Mouse (Mus musculus) stomach, postnatal 0 days (tissue): Measurements from ENCODE around the gene Derl2. TPM values are rescaled to one million over a fixed set of nuclear protein-coding genes. Genes with fewer than 3 reads are reported as not detected.
A peak's percentile ranks its signal among the peaks of the same experiment; 100 is the strongest.

Experiments
- ATAC-seq: fragments of 200-750 bp; cut with Nextera tagmentation; 2 replicates; pipeline ENCODE4 v1.8.0; 2017; ENCODE audit not compliant: low FRiP score, low TSS enrichment
- DNase-seq: peaks from one replicate; pipeline ENCODE4 v3.0.0-alpha.2; 2016; ENCODE audit warnings: low spot score
- H3K27ac ChIP-seq: fragments of 300-500 bp; sonication (generic); replicated peaks from 2 replicates; pipeline ENCODE4 v1.5.1; 2014; ENCODE audit warnings: mild to moderate bottlenecking, control low read depth
- H3K27me3 ChIP-seq: fragments of 300-500 bp; sonication (generic); 2 replicates; pipeline ENCODE4 v1.6.1; 2014; ENCODE audit warnings: low read length; ENCODE audit not compliant: control insufficient read depth, insufficient read depth
- H3K36me3 ChIP-seq: fragments of 300-500 bp; sonication (generic); 2 replicates; pipeline ENCODE4 v1.6.1; 2014; ENCODE audit warnings: low read length, mixed read lengths; ENCODE audit not compliant: control insufficient read depth, insufficient read depth
- H3K4me1 ChIP-seq: fragments of 300-500 bp; sonication (generic); replicated peaks from 2 replicates; pipeline ENCODE4 v1.6.1; 2014; ENCODE audit warnings: antibody characterized with exemption; ENCODE audit not compliant: control insufficient read depth, insufficient read depth
- H3K4me2 ChIP-seq: fragments of 300-500 bp; sonication (generic); replicated peaks from 2 replicates; pipeline ENCODE4 v1.6.1; 2014; ENCODE audit warnings: low read depth, mild to moderate bottlenecking, control low read depth, moderate library complexity
- H3K4me3 ChIP-seq: fragments of 300-500 bp; sonication (generic); 2 replicates; pipeline ENCODE4 v1.5.1; 2014; ENCODE audit warnings: low read depth, low read length, control low read depth
- H3K9ac ChIP-seq: fragments of 300-500 bp; sonication (generic); 2 replicates; pipeline ENCODE4 v1.6.1; 2014; ENCODE audit warnings: mild to moderate bottlenecking, low read length, control low read depth, mixed read lengths
- H3K9me3 ChIP-seq: fragments of 300-500 bp; sonication (generic); 2 replicates; pipeline ENCODE4 v1.6.1; 2016; ENCODE audit warnings: low read length; ENCODE audit not compliant: control insufficient read depth
- CTCF ChIP-seq: IDR thresholded peaks from 2 replicates; pipeline ENCODE4 v1.5.1; 2016; ENCODE audit warnings: antibody characterized with exemption, low read depth, mild to moderate bottlenecking, moderate library complexity
- EP300 ChIP-seq: optimal IDR thresholded peaks from 2 replicates; pipeline ENCODE3; 2016; ENCODE audit warnings: antibody characterized with exemption
- WGBS: fragments of 180-500 bp; shearing (Covaris S2); extraction: QIAGEN DNeasy Blood & Tissue Kit; methylation state at CpG from one replicate; pipeline ENCODE4 v1.1.7; 2014; 5-methylcytosine and 5-hydroxymethylcytosine counted together
- polyA plus RNA-seq: library from polyadenylated mRNA; unstranded; fragments of >200 nt; fragmentation: Nextera tagmentation; extraction: Ambion mirVana; gene quantifications from 2 replicates; pipeline ENCODE4 v1.2.1, GENCODE M21; 2015

The Derl2 gene
- polyA plus RNA-seq, 1 experiment from 2014 or later = 66.0 TPM

GRCm38 (mm10) chr11:70969821-70970559 is 49.7 kb downstream of the Derl2 start, which contains the start of the genes Nup88 and Rpain:
Gene Nup88 (minus strand): TSS chr11:70969973.
Gene Rpain (plus strand): TSS chr11:70970213.
- ATAC-seq (peak; percentile 96), DNase-seq (peak; percentile 96)
- H3K27me3 ChIP-seq = no peaks in the 10 kb centered on the region
- no peaks in the 10 kb centered on the region for H3K4me1 ChIP-seq
- 0% methylated on average over 42 of the region's 43 CpGs for WGBS
- H3K4me2 ChIP-seq = peak within 1 kb of the TSS; percentile 79
- no peaks in the 10 kb centered on the region for H3K9me3 ChIP-seq
- H3K4me3 ChIP-seq = peak within 1 kb of the TSS; percentile 93
- peak within 1 kb of the TSS; percentile 85 for H3K27ac ChIP-seq
- H3K36me3 ChIP-seq = peaks cover 4% of the 10 kb centered on the region
- H3K9ac ChIP-seq = peak within 1 kb of the TSS; percentile 91
- TF ChIP-seq CTCF (no peak), EP300 (no peak)

- Histone ChIP-seq H3K4me1 (no peaks in the 10 kb centered on the region), H3K9me3 (no peaks in the 10 kb centered on the region), H3K36me3 (peaks cover 4% of the 10 kb centered on the region; the same call in 1 of the 2 replicates), H3K4me3 (peak overlapping the region; percentile 93), H3K9ac (peak overlapping the region; percentile 91), H3K27ac (peak overlapping the region; percentile 85), H3K27me3 (no peaks in the 10 kb centered on the region), H3K4me2 (peak overlapping the region; percentile 73)
- ATAC-seq (peak; percentile 4), DNase-seq (no peak)
- TF ChIP-seq CTCF (no peak), EP300 (no peak)
- WGBS = under 1% methylated on average over 25 of the region's 25 CpGs
These were observed 50.3 kb downstream of the Derl2 start for GRCm38 (mm10) chr11:70969271-70969794.

DNA sequence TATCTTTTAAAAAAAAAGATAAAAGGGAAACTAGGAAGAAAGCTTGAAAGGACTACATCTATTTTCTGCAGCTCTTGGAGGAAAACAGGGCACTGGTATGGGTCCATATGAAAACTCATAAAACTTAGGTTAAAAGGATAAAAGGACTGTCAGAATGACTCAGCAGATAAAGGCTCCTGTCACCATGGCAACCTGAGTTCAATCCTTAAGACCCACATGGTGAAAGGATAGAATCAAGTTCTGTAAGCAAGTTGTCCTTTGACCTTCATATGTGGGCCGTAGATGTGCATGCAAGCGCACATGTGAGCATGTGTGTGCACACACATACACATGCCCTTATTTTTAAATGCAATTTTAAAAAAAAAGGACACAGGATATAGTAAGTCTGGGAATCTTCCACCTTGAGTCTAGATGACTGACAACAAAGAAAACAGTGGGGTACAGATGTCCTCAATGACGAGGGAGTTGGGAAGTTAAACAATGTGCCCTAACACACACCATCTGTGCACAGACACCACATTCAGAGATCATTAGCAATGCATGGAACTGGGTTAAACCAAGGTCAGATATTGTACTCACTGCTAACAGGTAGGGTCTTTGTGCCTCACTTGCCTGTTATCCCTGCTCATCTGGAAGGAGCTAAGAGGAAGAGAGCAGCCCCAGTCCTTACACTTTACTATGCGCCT is 55.3 kb downstream of the Derl2 start:
- ATAC-seq (no peak), DNase-seq (no peak)
- no peaks in the 10 kb centered on the region for H3K9me3 ChIP-seq
- H3K9ac ChIP-seq = no peak overlapping the region
- no peak overlapping the region for H3K4me3 ChIP-seq
- H3K27ac ChIP-seq = no peak overlapping the region; the same call in 1 of the 2 replicates
- H3K36me3 ChIP-seq = peaks cover 7% of the 10 kb centered on the region
- TF ChIP-seq EP300 (no peak), CTCF (no peak)
- H3K27me3 ChIP-seq = no peaks in the 10 kb centered on the region
- WGBS = 82% methylated on average over 4 of the region's 4 CpGs
- no peaks in the 10 kb centered on the region for H3K4me1 ChIP-seq
- no peak overlapping the region for H3K4me2 ChIP-seq

- Histone ChIP-seq H3K27me3 (no peaks in the 10 kb centered on the region), H3K9me3 (no peaks in the 10 kb centered on the region), H3K4me2 (no peak overlapping the region), H3K4me1 (no peaks in the 10 kb centered on the region), H3K36me3 (peaks cover 17% of the 10 kb centered on the region), H3K4me3 (no peak overlapping the region), H3K9ac (no peak overlapping the region), H3K27ac (no peak overlapping the region)
- DNase-seq = no peak
- 86% methylated on average over 5 of the region's 5 CpGs for WGBS
- ATAC-seq = no peak
- TF ChIP-seq CTCF = no peak
- no peak for TF ChIP-seq EP300
These were observed 58.7 kb downstream of the Derl2 start for GRCm38 (mm10) chr11:70960786-70961554.

Other genes starting within 250 kb of the Derl2 start
- gene Scimp, start 207.3 kb downstream of the Derl2 start, polyA plus RNA-seq = 0.57 and 0.63 TPM in 2 replicates
- gene Rabep1, start 175.1 kb downstream of the Derl2 start, polyA plus RNA-seq = 15.1 and 17.5 TPM in 2 replicates
- 54.4 and 56.4 TPM in 2 replicates for gene Nup88, start 49.9 kb downstream of the Derl2 start, polyA plus RNA-seq
- 39.9 and 42.2 TPM in 2 replicates for gene Rpain, start 49.6 kb downstream of the Derl2 start, polyA plus RNA-seq
- gene C1qbp, start 36.8 kb downstream of the Derl2 start, polyA plus RNA-seq = 168 and 175 TPM in 2 replicates
- 5.1 and 5.4 TPM in 2 replicates for gene Dhx33, start 15.4 kb downstream of the Derl2 start, polyA plus RNA-seq
- 15.0 and 16.5 TPM in 2 replicates for gene Mis12, start 230 bp downstream of the Derl2 start, polyA plus RNA-seq
- gene 6330403K07Rik, start 13.7 kb upstream of the Derl2 start, polyA plus RNA-seq = 24.2 and 29.0 TPM in 2 replicates
- 0.04 TPM in 1 of 2 replicates, not detected in the other for gene Nlrp1a, start 124.9 kb upstream of the Derl2 start, polyA plus RNA-seq
- gene Nlrp1b, start 210.9 kb upstream of the Derl2 start, polyA plus RNA-seq = 0.04 and 0.07 TPM in 2 replicates